Comparison of ENCODE assay signal across 16 mouse cellular contexts in genomic region chr2:35566957-35567693, GRCm38 (mm10). TPM values are rescaled to one million over a fixed set of nuclear protein-coding genes. Genes with fewer than 3 reads are reported as not detected.
A peak's percentile ranks its signal among the peaks of the same experiment; 100 is the strongest.
DNase-seq lines count a peak whose midpoint lies in the region; ATAC-seq lines count a peak whose summit lies in the region.
"Had no signal": no experiment of that assay in that cellular context is flagged by ENCODE, and none has a peak within 500 bp of the region (broad histone marks: within the 10 kb centered on the region; RNA-seq: fewer than 3 reads in every experiment).

No protein-coding gene starts in this region.

- H3K27me3 ChIP-seq in midbrain, embryonic 13.5 days = no peaks in the 10 kb centered on the region
- no peaks in the 10 kb centered on the region for H3K27me3 ChIP-seq in midbrain, embryonic 11.5 days (ENCODE audit: control insufficient read depth, insufficient read depth, low read length)
- H3K27me3 ChIP-seq: forebrain, embryonic 13.5 days; neural tube, embryonic 12.5 days had no signal

- no peaks in the 10 kb centered on the region for H3K9me3 ChIP-seq in midbrain, embryonic 13.5 days
- H3K9me3 ChIP-seq in midbrain, embryonic 11.5 days (ENCODE audit: control insufficient read depth, low read length) = no peaks in the 10 kb centered on the region
- H3K9me3 ChIP-seq: forebrain, embryonic 13.5 days; neural tube, embryonic 12.5 days had no signal

- H3K27ac ChIP-seq in midbrain, embryonic 13.5 days = no peak overlapping the region
- no peak overlapping the region for H3K27ac ChIP-seq in midbrain, embryonic 11.5 days (ENCODE audit: low read depth, low read length)
- H3K27ac ChIP-seq: forebrain, embryonic 13.5 days; neural tube, embryonic 12.5 days had no signal

- no peak overlapping the region for H3K4me2 ChIP-seq in midbrain, embryonic 13.5 days (replicated peaks)
- H3K4me2 ChIP-seq in midbrain, embryonic 11.5 days = no peak overlapping the region
- H3K4me2 ChIP-seq: forebrain, embryonic 13.5 days; neural tube, embryonic 12.5 days had no signal

- peak; percentile 53; the same call in 1 of the 2 replicates for ATAC-seq in midbrain, embryonic 13.5 days
- no peak for ATAC-seq in midbrain, embryonic 11.5 days (ENCODE audit: low FRiP score)
- ATAC-seq: forebrain, embryonic 13.5 days had no signal

- H3K4me3 ChIP-seq in midbrain, embryonic 13.5 days (replicated peaks) = no peak overlapping the region
- H3K4me3 ChIP-seq in midbrain, embryonic 11.5 days (ENCODE audit: low read depth, low read length) = no peak overlapping the region
- H3K4me3 ChIP-seq: forebrain, embryonic 13.5 days; neural tube, embryonic 12.5 days had no signal

- H3K9ac ChIP-seq in midbrain, embryonic 13.5 days (replicated peaks) = no peak overlapping the region
- no peak overlapping the region for H3K9ac ChIP-seq in midbrain, embryonic 11.5 days (ENCODE audit: low read length)
- H3K9ac ChIP-seq: forebrain, embryonic 13.5 days; neural tube, embryonic 12.5 days had no signal

- peak; percentile 41 to 49 for DNase-seq in cerebellum, adult 18-20 months
- no peak for DNase-seq in cerebellum, postnatal 14 days
- DNase-seq in midbrain, embryonic 11.5 days (ENCODE audit: low spot score, missing footprints) = no peak
- peak; percentile 55 for DNase-seq in cerebellum, adult 9-11 months
- peak; percentile 56 for DNase-seq in retina, embryonic 14.5 days (ENCODE audit: low spot score)
- no peak for DNase-seq in left cerebral cortex, adult 11 months (ENCODE audit: low spot score)
- no peak for DNase-seq in adipocyte (ENCODE audit: low spot score)
- DNase-seq: adrenal gland, adult 8-10 months; embryo, embryonic 11 days; kidney, postnatal 14 days; layer of hippocampus, adult 9-11 months; lung, adult 2 months; thymus, postnatal 25 days had no signal

- WGBS in midbrain, embryonic 13.5 days = 88% methylated on average over 11 of the region's 11 CpGs
- WGBS in midbrain, embryonic 11.5 days = 90% methylated on average over 11 of the region's 11 CpGs

- H3K36me3 ChIP-seq in midbrain, embryonic 13.5 days = no peaks in the 10 kb centered on the region
- no peaks in the 10 kb centered on the region for H3K36me3 ChIP-seq in midbrain, embryonic 11.5 days (ENCODE audit: control insufficient read depth, insufficient read depth, low read length)
- H3K36me3 ChIP-seq: neural tube, embryonic 12.5 days had no signal

- no peaks in the 10 kb centered on the region for H3K4me1 ChIP-seq in midbrain, embryonic 13.5 days (replicated peaks)
- H3K4me1 ChIP-seq in midbrain, embryonic 11.5 days (ENCODE audit: control insufficient read depth, insufficient read depth, low read length) = no peaks in the 10 kb centered on the region
- H3K4me1 ChIP-seq: forebrain, embryonic 13.5 days; neural tube, embryonic 12.5 days had no signal

RNA-seq across cellular contexts. Expression of gene Dab2ip, which starts 9.1 kb away (rescaled TPM):
- polyA plus RNA-seq in midbrain, embryonic 13.5 days (2015; fragmentation: Nextera tagmentation; extraction: Ambion mirVana) = 36.2 and 36.3 TPM in 2 replicates
- polyA plus RNA-seq in midbrain, embryonic 11.5 days (2014; fragmentation: Nextera tagmentation; extraction: Ambion mirVana) = 32.6 and 42.3 TPM in 2 replicates

Comparison
In these comparisons a context has a peak if more than half of its experiments do, and no peak if none do; other contexts are left out.
1. DNase-seq: peak in cerebellum, adult 18-20 months (2 of 2), cerebellum, adult 9-11 months (single experiment) and retina, embryonic 14.5 days (single experiment); none in cerebellum, postnatal 14 days (0 of 2), midbrain, embryonic 11.5 days (single experiment), left cerebral cortex, adult 11 months (single experiment) and adipocyte (single experiment).